Mouse (Mus musculus): ENCODE results near the gene Gm11084.

The Gm11084 gene

GRCm38 (mm10) chr2:72952979-72953378 is 33.5 kb downstream of the Gm11084 start:
- DNase-seq (ENCODE audit: low spot score) = no peak

DNA sequence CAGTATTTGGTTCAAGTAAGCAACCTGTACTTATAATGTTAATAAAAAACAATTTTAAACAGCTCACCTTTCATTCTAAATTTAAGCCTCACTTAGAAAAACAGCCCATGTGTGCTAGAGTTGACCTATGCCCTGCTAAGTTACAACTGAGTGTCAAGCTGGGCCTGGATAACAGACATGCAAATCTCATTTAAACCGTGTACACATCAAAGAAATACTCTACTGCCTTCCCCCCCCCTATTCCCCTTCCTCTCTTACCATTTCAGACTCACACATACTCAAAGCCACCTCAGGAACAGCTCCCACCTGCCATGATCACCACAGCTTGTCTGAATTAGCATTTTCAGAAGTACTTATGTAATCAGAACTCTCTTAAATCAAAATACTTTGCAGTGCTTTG is 50.6 kb downstream of the Gm11084 start:
- no peak for DNase-seq (ENCODE audit: low spot score)

- no peak for DNase-seq (ENCODE audit: low spot score)
Observed at GRCm38 (mm10) chr2:72932186-72932585, 54.3 kb downstream of the Gm11084 start.

DNA sequence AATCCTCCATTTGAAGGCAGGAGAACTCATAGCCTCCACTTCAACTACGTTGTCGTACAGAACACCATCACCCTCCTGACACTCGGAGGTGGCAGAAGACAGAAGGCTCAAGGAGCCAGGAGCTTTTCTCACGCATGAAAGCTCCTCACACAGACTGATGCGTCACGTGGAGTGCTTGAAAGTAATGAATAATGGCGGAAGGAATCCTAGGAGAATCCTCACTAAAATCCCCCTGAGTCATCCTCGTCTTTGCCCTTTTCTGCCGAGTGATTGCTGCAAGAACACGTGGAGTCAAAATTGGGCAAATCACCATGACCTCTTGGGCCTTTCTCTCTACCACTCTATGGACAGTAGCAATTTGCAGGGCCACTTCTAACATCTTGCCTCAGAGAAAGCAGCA is 61.5 kb downstream of the Gm11084 start:
- no peak for DNase-seq (ENCODE audit: low spot score)
